Mouse (Mus musculus): Measurements from ENCODE around the gene Sbk3.

DNA sequence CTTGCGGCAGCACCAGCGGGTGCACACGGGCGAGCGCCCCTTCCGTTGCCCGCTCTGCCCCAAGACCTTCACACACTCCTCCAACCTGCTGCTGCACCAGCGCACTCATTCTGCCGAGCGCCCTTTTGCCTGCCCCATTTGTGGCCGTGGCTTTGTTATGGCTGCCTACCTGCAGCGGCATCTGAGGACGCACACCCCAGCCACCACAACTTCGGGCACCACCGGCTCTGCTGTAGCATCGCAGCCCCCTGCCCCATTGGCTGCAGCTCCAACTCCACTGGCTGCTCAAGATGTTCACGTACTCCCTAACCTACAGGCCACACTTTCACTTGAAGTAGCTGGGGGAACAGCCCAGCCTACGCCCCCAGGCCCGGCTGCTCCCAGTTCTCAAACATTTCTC is 50.5 kb downstream of the Sbk3 start:
- no peak for TF ChIP-seq CEBPB (IDR thresholded peaks at IDR 0.05; ENCODE audit: low read depth)
- TF ChIP-seq CTCF (IDR thresholded peaks at IDR 0.05; ENCODE audit: control insufficient read depth, insufficient read depth, insufficient read length): no peak
